Mouse (Mus musculus) MEL-GATA-1-ER (cell line): Measurements from ENCODE around the gene Glrx5.
A peak's percentile ranks its signal among the peaks of the same experiment; 100 is the strongest.

ENCODE experiments used
- DNase-seq: peaks from one replicate; pipeline ENCODE4 v3.0.0-alpha.2; 2012; ENCODE audit warnings: low read depth; ENCODE audit errors: extremely low read depth

The Glrx5 gene

DNA sequence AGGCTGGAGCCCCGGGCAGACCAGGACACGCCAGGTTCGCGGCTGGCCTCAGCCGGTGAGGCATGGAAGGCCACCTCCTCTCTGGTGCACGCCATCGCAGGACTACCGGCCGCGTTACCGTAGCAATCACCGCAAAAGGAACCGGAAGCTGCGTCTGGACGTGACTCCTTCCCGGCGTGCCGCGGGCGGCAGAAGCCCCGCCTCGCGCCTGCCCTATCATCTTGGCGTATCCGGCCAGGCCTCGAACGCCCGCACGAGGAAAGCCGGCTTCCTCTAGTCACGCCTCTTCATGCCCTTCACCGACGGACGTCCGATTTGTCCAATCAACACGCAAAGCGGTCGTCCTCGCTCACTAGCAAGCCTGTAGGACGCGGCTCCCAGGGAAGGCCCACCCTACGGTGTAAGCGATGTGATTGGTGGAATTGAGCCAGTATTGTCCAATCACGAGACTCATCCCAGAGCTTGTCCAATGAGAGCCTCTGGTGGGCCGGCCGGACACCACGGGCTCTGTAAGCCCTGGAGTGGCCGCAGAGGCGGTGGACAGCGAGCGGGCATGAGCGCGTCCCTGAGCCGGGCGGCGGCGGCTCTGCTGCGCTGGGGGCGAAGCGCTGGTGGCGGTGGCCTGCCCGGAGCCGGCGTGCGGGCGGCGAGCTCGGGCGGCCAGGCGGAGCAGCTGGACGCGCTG lies at the start of gene Glrx5:
Glrx5 (plus strand) TSS at position 542 of the 685 bp plus-strand sequence.
- peak; percentile 100 for DNase-seq

- no peak for DNase-seq
Observed at GRCm38 (mm10) chr12:104983476-104983875, 49.0 kb upstream of the Glrx5 start.

- DNase-seq: peak; percentile 10
Observed at GRCm38 (mm10) chr12:104985088-104985487, 47.4 kb upstream of the Glrx5 start.

DNA sequence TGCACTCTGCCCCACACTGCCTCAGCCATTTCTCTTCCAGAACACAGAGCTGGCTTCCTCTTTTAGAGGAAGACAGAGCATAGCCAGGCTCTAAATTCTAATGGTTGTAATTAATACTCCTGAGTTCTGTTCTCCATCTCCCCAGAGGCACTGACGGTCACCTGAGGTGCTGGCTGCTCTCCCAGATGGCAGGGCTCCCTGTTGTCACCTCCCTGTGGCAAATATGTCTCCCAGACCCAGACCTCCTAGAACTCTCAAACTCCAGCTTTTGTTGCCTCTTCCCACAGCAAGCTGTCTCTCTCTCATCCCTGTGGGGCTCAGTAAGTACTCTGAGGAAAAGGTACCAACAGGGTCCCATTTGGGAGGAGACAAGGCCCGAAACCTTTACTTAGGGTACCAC lies 46.5 kb upstream of the Glrx5 start:
- DNase-seq: no peak

- DNase-seq: no peak
Observed at GRCm38 (mm10) chr12:104986781-104987180, 45.7 kb upstream of the Glrx5 start.

GRCm38 (mm10) chr12:104987936-104988335 lies 44.6 kb upstream of the Glrx5 start:
- DNase-seq: no peak

DNA sequence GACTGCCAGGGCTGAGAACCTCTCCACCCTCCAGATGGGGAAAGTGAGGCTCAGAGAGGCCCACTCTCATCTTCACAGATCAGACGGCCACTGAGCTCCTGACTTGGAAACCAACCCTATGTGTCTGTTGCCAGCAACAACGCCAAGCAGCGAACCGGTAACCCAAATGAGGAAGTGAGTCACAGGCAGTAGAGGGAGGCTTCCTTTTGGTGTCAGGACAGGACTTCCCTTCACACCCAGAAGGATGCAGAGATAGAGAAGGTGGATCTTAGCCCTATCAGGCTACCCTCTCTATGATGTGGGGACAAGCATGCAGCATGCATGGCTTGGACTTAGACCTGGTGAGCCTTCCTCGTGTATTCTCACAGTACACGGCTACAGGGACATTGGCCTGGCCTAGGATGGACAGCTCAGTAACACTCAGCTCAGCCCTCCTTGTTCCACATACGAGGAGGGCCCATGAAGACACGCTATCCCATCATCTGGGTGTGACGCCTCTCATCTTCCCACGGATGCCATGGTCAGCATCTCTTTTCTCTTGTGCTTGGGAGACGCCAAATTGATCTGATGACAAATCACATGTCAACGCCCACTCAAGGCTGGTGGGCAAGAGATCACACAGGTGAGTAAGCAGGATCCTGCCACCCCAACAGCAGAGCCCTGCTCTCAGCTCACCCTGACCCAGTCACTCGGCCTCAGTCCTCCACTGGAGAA lies 41.6 kb upstream of the Glrx5 start:
- peak; percentile 93 for DNase-seq

- no peak for DNase-seq
Observed at GRCm38 (mm10) chr12:104992123-104992741, 40.3 kb upstream of the Glrx5 start.

DNA sequence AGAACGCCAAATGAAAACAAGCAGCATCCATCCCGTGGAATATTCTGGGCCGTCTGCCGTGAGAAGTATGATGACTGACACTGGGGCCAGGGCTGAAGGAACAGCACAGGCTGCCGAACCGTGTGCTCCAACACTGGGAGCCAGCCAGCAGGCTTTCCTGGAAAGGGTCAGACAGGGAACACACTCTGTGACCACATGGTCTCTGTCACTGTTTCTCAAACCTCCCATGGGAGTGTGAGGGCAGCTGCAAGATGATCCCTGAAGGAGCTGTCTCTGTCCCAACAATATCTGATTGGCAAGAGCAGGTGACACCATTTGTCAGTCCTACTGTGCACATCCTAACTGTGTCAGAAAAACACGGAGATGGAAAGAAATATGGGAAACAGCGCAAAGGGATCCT lies 39.6 kb upstream of the Glrx5 start:
- DNase-seq: no peak

DNA sequence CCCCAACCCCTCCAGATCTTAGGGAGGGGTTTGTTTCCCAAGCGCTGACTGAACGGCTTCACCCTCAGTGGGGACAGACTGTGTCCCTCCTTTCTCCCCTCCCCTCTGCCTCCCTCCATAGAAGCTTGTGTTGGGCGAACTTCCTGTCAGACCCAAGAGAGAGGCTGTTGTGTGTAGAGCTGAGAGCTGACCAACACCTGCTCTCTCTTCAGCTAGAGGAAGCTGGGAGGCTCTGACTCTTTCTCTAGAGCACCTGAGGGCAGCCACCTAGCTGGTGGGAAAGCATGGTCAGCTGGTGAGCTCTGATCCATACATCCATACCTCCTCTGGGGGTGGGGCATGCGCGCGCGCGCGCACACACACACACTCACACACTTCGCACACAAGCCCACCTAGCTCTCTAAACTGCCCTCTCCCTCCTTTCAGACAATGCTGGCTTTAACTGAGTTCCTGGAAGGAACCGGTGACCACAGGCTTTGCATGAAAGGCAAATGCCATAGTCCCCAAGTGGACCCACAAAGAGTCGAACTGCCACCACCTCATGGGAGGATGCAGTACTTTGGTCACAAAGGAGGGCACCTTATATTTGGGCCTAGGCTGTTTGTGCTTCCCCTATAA lies 37.1 kb upstream of the Glrx5 start:
- DNase-seq: no peak

DNA sequence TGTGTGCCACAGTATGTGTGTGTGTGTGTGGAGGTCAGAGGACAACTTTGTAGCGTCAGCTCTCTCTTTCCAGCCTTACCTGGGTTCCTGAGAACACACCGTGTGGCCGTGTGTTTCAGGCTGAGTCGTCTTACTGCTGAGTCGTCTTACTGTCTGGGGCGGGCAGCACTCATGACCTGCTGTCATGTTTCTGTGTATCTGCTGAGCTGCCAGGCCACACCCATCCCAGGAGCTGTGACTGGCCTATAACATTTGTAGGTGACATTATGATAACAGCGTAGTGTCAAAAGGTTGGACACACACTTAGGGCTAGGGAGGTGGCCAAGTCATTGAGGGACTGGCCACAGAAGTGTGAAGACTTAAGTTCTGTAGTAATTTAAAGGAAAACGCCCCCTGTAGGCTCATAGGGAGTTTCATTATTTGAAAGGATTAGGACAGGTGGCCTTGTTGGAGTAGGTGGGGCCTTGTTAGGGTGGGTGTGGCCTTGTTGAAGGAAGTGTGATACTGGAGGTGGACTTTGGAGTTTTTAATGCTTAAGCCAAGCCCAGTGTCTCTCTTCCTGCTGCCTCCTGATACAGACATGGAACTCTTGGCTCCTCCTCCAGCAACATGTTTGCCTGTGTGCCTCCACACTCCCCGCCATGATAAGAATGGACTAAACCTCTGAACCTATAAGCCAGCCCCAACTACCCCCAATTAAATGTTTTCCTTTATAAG lies 36.3 kb upstream of the Glrx5 start:
- DNase-seq: no peak

GRCm38 (mm10) chr12:104997159-104997558 lies 35.3 kb upstream of the Glrx5 start:
- DNase-seq: no peak

DNA sequence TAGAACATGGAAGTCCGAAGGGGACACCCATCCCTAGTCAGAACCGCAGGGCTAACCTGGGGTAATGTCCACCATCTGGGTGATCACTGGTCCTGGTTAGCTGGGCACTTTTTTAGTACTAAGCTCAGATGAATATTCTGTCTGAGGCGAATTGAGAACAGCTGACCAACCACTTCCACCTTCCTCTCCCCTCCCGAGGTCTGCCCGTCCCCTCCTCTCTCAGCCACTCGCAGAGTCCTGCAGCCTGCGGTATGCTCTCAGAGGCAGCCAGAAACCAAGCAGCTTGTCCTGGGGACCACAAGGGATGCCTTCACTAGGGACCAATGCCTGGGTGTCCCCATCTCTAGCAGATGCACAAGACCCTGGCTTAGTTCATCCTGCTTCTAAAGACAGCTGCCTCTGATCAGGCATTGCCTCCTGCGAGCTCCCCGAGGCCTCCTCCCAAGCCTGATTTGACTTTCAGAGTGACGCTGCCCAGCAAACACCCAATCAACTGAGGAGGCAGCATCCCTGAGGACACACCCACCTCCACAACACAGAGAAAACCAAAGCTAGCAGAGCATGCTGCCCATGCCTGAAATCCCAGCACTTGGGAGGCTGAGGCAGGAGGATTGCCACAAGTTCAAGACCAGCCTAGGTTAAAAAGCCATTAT lies 34.7 kb upstream of the Glrx5 start:
- no peak for DNase-seq

DNA sequence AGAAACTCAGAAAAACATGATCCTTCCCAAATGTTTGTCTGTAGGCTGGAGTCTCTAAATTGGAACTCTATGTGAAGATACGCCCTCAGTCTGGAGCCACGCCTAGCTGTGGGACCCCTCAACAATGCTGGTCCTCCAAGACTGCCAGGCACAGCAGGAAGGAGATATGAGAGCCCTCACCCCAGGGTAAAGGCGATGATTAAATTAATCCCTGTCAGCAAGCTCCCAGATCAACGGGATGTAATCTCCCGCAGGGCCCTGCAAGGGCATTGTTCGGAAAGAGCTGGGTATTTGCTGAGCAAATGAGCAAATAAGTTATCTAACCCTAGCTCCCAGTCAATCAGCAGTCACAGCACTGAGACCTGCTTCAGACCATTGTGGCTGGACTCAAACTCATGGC lies 33.9 kb upstream of the Glrx5 start:
- no peak for DNase-seq

GRCm38 (mm10) chr12:104999171-104999570 lies 33.3 kb upstream of the Glrx5 start:
- DNase-seq: no peak

- DNase-seq: no peak
Observed at GRCm38 (mm10) chr12:105000487-105001283, 31.8 kb upstream of the Glrx5 start.

- no peak for DNase-seq
Observed at GRCm38 (mm10) chr12:105001317-105001716, 31.2 kb upstream of the Glrx5 start.

- no peak for DNase-seq
Observed at GRCm38 (mm10) chr12:105002340-105003132, 30.0 kb upstream of the Glrx5 start.

DNA sequence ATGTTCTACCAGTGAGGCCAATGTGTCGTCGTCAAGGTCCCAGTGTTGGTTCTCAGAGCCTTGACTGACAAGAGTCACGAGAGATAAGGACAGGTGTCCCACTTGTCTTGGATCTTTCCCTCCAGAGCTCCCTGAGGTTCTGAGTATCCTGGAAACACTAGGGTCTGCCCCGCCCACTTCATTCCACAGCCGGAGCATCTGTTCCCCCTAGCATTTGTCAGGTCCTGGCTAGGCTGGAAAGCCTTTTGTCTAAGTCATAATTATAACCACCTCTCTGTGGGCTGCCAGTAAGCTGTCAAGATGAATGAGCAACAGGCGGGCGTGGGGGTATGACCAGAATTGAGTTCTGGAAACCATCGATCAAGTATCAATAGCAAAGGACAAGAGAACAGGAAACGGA lies 29.3 kb upstream of the Glrx5 start:
- DNase-seq: no peak
